Mouse (Mus musculus): Measurements from ENCODE around the gene Tgoln1. TPM values are rescaled to one million over a fixed set of nuclear protein-coding genes. Genes with fewer than 3 reads are reported as not detected.

The Tgoln1 gene
- total and polyA plus RNA-seq, 2 experiments, result 41.4 to 68.7 TPM

GRCm38 (mm10) chr6:72583211-72583839, 33.5 kb downstream of the Tgoln1 start:
- peak; percentile 89 for DNase-seq (ENCODE audit: extremely low read depth, low read depth, low spot score)
- H3K4me1 ChIP-seq (ENCODE audit: control insufficient read depth, insufficient read depth, low read length), result peaks cover 20% of the 10 kb centered on the region
- 13% methylated on average over 4 of the region's 4 CpGs for WGBS
- H3K27ac ChIP-seq (replicated peaks; ENCODE audit: insufficient read depth, low read depth, low read length), result peak overlapping the region; percentile 92
- peak overlapping the region; percentile 49 for H3K9ac ChIP-seq (ENCODE audit: low read depth, low read length)
- no peak overlapping the region for H3K4me3 ChIP-seq (ENCODE audit: insufficient read depth, low read depth, low read length)
- no peaks in the 10 kb centered on the region for H3K79me2 ChIP-seq (ENCODE audit: control insufficient read depth, insufficient read depth, low read length)
- H3K36me3 ChIP-seq (ENCODE audit: control insufficient read depth, insufficient read depth, low read length), result peaks cover 18% of the 10 kb centered on the region; the same call in 1 of the 2 replicates
- no peaks in the 10 kb centered on the region for H3K27me3 ChIP-seq (ENCODE audit: control insufficient read depth, insufficient read depth, low read length)
- no peak for TF ChIP-seq CTCF (IDR thresholded peaks at IDR 0.05; ENCODE audit: low read depth, low read length)

DNA sequence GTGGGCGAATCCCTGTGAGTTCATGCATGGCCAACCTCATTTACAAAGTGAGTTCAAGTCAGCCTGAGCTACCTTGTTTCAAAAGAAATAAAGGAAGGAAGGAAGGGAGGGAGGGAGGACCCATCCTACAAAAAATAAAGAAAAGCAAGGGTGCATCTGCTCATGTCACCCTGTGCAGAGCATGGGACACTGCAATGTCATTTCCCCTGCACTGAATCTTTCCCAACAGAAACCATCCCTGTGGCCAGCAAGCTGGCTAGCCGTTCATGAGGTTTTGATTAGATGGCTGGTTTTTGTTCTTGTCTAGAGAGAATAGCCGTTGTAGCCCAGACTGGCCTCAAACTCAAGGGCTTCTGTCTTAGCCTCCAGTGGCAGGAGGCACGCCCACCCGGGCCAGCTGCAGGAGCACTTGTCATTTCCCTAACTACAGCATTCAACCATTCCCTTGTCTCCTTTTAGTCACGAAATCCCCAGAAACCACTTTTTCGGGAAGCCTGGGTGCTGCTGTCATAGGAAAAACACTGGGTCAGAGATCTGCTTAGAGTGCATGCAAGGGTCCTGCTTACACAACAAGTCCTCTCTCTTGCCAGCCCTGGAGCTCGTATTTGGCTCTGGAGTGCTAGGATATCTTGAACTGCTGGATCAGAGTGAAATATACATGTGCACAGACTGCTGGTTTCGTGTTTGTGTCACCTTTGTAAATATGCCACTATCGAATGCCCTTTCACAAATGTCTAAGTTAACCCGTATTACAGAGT, 35.0 kb downstream of the Tgoln1 start:
- Histone ChIP-seq H3K79me2 (ENCODE audit: control insufficient read depth, insufficient read depth, low read length) (no peaks in the 10 kb centered on the region), H3K4me3 (ENCODE audit: insufficient read depth, low read depth, low read length) (no peak overlapping the region), H3K4me1 (ENCODE audit: control insufficient read depth, insufficient read depth, low read length) (peaks cover 20% of the 10 kb centered on the region), H3K9ac (ENCODE audit: low read depth, low read length) (peak overlapping the region; percentile 44), H3K27ac (replicated peaks; ENCODE audit: insufficient read depth, low read depth, low read length) (peak overlapping the region; percentile 92), H3K27me3 (ENCODE audit: control insufficient read depth, insufficient read depth, low read length) (no peaks in the 10 kb centered on the region), H3K36me3 (ENCODE audit: control insufficient read depth, insufficient read depth, low read length) (peaks cover 22% of the 10 kb centered on the region; the same call in 1 of the 2 replicates)
- DNase-seq (ENCODE audit: extremely low read depth, low read depth, low spot score), result peak; percentile 95
- TF ChIP-seq POLR2A (IDR thresholded peaks at IDR 0.05; ENCODE audit: extremely low read depth, insufficient read depth, low read length), result no peak
- TF ChIP-seq CTCF (IDR thresholded peaks at IDR 0.05; ENCODE audit: low read depth, low read length), result no peak
- 32% methylated on average over 11 of the region's 11 CpGs for WGBS

DNA sequence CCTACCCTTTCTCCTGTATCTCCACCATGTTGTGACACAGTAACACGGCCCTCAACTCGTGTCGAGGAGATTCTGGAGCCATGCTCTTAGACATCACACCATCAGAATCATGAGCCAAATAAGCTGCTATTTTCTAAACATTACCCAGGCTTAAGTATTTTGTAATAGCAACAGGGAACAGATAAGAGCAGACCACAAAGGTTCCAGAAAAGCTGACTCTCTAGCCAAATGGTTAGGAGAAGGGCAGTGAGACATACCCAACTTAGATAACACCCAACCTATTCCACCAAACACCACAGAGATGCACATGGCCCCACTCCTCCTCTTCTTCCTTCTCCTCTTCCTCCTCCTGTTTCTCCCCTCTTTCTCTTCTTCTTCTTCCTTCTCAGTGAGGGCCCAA, 40.8 kb downstream of the Tgoln1 start:
- Histone ChIP-seq H3K9ac (ENCODE audit: low read depth, low read length) (no peak overlapping the region), H3K36me3 (ENCODE audit: control insufficient read depth, insufficient read depth, low read length) (peaks cover 42% of the 10 kb centered on the region; the same call in 1 of the 2 replicates), H3K27ac (replicated peaks; ENCODE audit: insufficient read depth, low read depth, low read length) (no peak overlapping the region), H3K79me2 (ENCODE audit: control insufficient read depth, insufficient read depth, low read length) (no peaks in the 10 kb centered on the region), H3K4me3 (ENCODE audit: insufficient read depth, low read depth, low read length) (no peak overlapping the region), H3K4me1 (ENCODE audit: control insufficient read depth, insufficient read depth, low read length) (peaks cover 5% of the 10 kb centered on the region), H3K27me3 (ENCODE audit: control insufficient read depth, insufficient read depth, low read length) (no peaks in the 10 kb centered on the region)
- 38% methylated on average over 3 of the region's 3 CpGs for WGBS
- peak; percentile 88 for DNase-seq (ENCODE audit: extremely low read depth, low read depth, low spot score)
- TF ChIP-seq POLR2A (IDR thresholded peaks at IDR 0.05; ENCODE audit: extremely low read depth, insufficient read depth, low read length) (no peak), CTCF (IDR thresholded peaks at IDR 0.05; ENCODE audit: low read depth, low read length) (no peak)

DNA sequence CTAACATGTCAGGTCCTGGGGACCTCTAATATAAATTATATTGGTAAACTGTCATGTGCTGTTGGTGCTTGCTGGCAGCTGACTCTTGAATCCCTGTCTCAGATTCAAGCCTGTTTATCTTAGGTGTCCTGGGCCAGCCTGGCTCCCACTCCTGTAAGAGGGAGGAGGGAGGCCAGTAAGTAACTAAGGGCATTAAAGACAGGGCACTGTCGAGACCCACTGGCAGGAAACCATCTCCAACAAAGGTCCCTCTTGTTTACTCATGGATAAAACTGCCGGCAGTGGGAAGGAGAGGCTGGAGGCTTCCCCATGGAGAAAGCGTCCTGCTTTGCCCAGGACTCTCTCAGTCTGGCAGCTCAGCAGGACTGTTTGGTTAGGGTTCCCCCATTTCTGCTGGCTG, 45.0 kb downstream of the Tgoln1 start:
- peak overlapping the region; percentile 68 for H3K27ac ChIP-seq (replicated peaks; ENCODE audit: insufficient read depth, low read depth, low read length)
- H3K4me3 ChIP-seq (ENCODE audit: insufficient read depth, low read depth, low read length), result no peak overlapping the region
- H3K4me1 ChIP-seq (ENCODE audit: control insufficient read depth, insufficient read depth, low read length), result peaks cover 23% of the 10 kb centered on the region
- H3K79me2 ChIP-seq (ENCODE audit: control insufficient read depth, insufficient read depth, low read length), result peaks cover 4% of the 10 kb centered on the region; the same call in 1 of the 2 replicates
- TF ChIP-seq CTCF (IDR thresholded peaks at IDR 0.05; ENCODE audit: low read depth, low read length), result no peak
- TF ChIP-seq POLR2A (IDR thresholded peaks at IDR 0.05; ENCODE audit: extremely low read depth, insufficient read depth, low read length), result no peak
- peaks cover 24% of the 10 kb centered on the region; the same call in 1 of the 2 replicates for H3K36me3 ChIP-seq (ENCODE audit: control insufficient read depth, insufficient read depth, low read length)
- DNase-seq (ENCODE audit: extremely low read depth, low read depth, low spot score), result peak; percentile 69
- no peaks in the 10 kb centered on the region for H3K27me3 ChIP-seq (ENCODE audit: control insufficient read depth, insufficient read depth, low read length)
- H3K9ac ChIP-seq (ENCODE audit: low read depth, low read length), result peak overlapping the region; percentile 15; the same call in 1 of the 2 replicates
- WGBS, result 24% methylated on average over 3 of the region's 3 CpGs

DNA sequence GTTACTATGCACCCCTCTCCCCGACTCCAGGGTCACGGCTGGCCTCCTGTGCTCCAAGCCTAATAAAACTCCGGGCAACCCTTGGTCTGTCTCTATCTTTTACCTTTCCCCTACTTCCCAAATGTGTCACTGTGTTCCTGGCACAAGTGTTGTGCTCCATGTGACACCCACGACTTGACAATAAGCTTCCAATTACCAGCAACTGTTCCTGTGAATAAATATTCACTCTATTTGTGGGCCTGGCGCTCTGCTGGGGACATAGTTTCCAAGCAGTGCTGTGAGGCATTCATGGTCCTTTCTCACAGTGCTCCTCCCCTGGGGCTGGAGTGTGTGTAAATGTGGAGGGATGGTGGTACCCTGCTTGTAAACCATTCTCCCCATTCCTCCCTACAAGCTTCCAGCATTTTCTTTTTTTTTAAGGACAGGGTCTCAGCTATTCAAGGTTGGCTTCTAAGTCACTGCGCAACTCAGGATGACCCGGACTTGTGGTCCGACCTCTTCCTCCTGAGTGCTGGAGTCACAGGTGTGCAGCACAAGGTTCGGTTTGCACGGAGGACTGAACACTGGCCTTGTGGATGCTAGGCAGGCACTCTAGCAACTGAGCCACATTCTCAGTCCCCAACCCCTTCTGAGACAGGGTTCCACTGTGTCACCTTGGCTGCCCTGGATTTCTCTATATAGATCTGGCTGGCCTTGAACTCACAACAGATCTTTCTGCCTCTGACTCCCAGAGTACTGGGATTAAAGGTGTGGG, 46.0 kb downstream of the Tgoln1 start:
- no peak overlapping the region for H3K4me3 ChIP-seq (ENCODE audit: insufficient read depth, low read depth, low read length)
- H3K27ac ChIP-seq (replicated peaks; ENCODE audit: insufficient read depth, low read depth, low read length), result peak overlapping the region; percentile 62
- H3K9ac ChIP-seq (ENCODE audit: low read depth, low read length), result peak overlapping the region; percentile 3; the same call in 1 of the 2 replicates
- H3K4me1 ChIP-seq (ENCODE audit: control insufficient read depth, insufficient read depth, low read length), result peaks cover 25% of the 10 kb centered on the region
- H3K27me3 ChIP-seq (ENCODE audit: control insufficient read depth, insufficient read depth, low read length), result no peaks in the 10 kb centered on the region
- peak; percentile 99 for DNase-seq (ENCODE audit: extremely low read depth, low read depth, low spot score)
- TF ChIP-seq POLR2A (IDR thresholded peaks at IDR 0.05; ENCODE audit: extremely low read depth, insufficient read depth, low read length) (no peak), CTCF (IDR thresholded peaks at IDR 0.05; ENCODE audit: low read depth, low read length) (no peak)
- H3K36me3 ChIP-seq (ENCODE audit: control insufficient read depth, insufficient read depth, low read length), result peaks cover 23% of the 10 kb centered on the region; the same call in 1 of the 2 replicates
- WGBS, result 35% methylated on average over 10 of the region's 10 CpGs
- H3K79me2 ChIP-seq (ENCODE audit: control insufficient read depth, insufficient read depth, low read length), result peaks cover 4% of the 10 kb centered on the region; the same call in 1 of the 2 replicates
